Mouse (Mus musculus) urinary bladder, adult 18-20 months (tissue): ENCODE data around the gene Nckap1.
"Not testable (repeated sequence)": the region's sequence is repeated elsewhere in the genome, so short reads cannot be mapped to it uniquely, and the experiment has no call there.

ENCODE experiments used
- DNase-seq, 2 experiments: peaks; one replicate each; pipeline ENCODE4 v3.0.0; 2022; ENCODE audit warnings: low spot score in 2 of 2, mixed read lengths in 2 of 2

The Nckap1 gene

DNA sequence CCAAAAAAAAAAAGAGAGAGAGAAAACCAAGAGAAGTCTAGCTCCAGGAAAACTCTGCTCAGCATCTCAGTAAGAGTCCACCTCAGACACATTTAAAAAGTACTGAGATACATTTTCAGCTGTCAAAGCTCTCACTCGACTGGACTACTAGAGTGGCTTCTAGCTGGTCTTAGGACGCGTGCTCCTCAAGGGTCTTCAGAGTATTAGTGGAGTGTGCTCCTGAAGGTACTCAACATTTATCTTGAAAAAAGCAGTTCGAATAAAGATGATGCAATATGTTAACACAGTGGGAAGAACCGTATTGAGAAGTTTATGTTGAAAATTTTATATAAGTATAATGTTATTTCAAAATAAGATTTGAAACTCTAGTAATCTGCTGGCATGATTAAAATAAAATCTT is 20.4 kb downstream of the Nckap1 start:
- DNase-seq, result no peak

DNA sequence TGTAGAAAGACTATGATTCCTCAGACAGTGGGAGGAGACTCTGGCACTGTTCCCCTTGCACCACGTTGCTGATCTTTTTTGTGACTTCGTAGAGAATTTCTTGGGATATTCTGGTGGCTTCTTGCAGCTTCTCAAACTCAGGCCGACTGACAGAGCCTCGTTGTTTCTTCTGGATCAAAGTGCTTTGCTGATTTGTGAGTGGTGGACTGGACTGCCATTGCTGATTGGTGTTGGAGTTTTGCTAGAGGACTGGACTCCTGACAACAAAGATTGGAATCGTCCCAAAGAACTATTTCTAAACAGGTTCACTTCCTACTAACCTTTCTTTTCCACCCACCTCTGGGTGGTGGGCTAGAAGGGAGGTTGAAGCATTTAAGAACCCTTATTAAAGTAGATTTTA is 21.5 kb downstream of the Nckap1 start:
- no peak for DNase-seq

DNA sequence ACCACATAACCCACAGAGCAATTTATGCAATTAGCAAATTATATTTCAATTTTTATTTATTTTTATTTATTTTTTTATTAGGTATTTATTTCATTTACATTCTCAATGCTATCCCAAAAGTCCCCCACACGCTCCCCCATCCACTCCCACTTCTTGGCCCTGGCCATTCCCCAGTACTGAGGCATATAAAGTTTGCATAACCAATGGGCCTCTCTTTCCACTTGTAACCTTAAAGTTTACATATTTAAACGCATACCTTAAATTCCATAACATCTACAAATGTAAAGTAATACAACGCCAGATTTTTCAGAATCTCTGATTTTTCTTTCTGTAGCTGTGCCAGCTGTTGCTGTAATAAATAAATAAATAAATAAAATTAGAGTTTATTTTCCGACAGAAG is 26.7 kb downstream of the Nckap1 start:
- DNase-seq, result no peak

DNA sequence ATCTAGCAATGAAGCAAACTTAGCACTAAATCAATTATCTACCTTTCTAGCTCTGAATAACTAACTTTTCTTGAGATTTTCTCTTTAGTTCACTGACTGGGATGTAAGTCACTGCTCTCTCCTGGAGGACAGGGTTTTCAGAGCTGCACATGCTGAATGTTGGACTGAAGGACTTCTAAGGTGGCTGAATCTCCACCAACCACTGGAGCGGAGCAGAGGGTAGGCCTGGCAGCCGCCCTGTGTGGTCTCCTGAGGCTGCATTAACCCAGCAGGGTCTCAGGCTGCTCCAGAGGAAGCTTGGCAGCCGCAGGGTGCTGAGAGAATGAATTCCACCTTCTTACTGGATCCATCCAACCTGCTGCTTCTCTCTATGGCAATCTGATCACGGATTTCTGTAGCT is 31.5 kb downstream of the Nckap1 start:
- DNase-seq, result no peak

DNA sequence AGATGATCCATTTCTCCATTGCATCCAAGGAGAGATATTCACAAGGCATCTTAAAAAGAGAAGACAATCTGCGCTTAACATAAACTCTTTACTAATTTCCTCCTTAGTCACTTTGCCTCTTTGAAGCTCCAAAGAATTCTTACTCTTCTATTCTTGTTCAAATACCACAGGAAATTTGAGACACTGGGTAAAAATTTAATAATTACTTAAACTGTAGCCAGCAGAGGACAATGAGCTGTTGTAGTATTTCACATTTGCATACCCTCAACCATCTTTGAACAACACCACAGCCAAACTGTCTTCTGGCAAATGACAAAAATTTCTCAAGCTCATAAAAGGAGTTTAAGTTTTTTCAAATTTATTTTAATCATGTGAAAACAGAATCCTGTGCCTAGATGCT is 33.3 kb downstream of the Nckap1 start:
- no peak for DNase-seq

DNA sequence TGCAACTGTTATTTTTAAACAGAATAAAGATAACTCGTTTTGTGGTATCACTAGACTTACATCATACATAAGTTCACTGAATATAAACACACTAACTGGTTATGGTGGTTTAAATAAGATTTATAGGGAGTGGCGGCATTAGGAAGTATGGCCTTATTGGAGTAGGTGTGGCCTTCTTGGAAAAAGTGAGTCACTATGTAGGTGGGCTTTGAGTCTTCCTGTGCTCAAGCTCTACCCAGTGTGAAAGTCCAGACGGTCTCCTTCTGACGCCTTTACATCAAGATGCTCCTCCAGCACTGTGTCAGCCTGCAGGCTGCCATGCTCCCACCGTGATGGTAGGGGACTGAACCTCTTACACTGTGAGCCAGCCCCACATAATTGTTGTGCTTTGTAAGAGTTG is 38.4 kb downstream of the Nckap1 start:
- no peak for DNase-seq

DNA sequence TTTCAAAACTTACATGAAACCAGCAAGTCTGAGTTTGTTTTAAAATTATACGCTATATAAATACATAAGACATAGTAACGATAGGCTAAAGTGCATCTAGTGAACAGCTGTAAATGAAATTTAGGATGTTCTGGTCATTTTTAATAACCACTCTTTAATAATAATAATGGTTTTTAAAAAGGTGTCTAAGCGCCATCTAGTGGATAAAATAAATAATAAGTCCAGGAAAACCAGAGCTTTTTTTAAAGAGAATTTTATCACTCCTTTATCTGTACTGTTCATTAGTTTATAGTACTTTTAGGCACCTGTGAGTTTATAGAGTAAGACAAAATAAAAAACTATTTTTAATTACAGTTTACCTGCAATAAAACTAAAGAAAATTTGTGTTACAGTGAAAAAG is 44.0 kb downstream of the Nckap1 start:
- no peak for DNase-seq

DNA sequence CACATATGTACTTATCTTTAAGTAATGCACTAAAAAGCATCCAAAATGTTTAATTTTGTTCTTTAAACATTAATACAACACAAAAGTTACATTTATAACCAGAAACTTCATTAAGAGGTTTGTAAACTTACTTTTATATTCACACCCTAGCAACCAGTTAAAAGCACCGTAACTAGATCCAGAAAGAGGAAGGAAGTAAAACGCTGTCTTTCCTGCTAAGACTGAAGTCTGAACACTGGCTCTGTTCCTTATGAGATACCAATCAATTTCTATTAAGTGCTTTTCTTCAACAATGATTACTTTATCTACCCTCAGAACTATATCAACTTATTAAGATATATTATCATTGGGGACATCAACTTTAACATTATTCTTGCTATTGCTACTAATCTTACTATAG is 44.6 kb downstream of the Nckap1 start:
- DNase-seq, result no peak

DNA sequence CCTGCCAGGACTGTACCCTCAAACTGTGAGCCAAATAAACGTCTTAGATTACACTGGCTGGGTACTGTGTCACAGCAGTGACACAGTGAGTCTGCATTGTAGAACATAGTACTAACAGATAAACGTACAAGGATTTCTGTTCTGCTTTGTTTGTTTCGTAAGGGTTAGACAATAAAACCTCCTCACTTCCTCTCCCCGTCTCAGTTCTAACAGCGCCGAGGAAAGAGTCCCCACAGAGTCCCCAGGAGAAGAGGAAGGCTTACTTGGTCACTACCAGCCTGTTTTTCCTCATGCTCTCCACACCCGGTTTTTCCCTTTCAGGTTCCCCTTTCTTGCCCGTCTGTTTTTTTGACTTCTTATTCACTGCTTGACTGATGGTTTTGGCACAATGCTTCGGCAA is 56.9 kb downstream of the Nckap1 start:
- DNase-seq, result no peak

DNA sequence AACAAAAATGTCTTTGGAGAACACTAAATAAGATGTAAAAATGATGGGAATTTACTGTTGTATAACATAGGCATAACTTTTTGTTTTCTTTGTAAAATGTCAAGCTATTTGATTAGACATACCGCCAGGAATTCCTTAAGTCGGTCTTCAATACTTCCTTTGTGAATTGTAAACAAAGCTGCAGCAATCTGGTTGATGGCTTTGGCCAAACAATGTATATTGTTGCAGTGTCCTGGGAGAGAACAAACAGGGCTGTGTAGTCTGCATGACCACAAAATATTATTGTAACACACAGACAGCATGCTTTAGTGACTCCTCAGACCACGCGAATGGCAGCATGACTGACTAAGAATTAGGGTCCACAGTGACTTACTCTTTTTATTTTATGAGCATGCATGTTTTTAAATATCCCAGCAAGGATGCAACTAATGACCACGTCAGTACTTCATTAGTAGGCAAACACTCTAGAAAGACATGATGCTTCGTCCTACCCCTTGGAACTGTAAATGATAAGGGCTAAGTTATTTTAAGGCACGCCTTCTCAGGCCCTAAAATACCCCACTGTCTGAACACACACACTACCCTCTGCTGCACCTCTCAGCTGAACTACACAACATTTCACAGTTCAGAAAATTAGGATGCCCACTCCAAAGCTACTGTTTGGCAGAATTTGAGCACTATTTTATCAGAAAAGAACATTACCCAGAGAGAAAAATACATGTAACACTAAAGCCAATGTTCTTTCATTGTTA is 75.0 kb downstream of the Nckap1 start:
- DNase-seq, result no peak

DNA sequence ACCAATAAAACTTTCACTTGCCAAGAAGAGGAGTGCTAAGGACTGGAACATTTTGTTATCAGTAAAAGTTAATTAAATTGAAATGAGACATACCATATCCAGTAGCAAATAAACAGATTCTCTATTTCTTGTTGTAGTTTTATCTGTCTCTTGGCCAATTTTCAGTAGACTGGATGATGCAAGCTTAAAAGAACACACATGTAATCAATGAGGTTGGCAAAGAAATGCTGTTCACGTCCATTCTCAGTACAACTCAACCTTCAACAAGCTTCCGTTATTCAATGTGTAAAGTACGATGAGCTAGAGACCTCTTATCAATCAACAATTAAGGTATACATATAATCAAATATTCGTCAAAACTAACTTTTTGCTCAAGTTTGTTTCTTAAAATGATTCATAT is 79.0 kb downstream of the Nckap1 start:
- no peak for DNase-seq

DNA sequence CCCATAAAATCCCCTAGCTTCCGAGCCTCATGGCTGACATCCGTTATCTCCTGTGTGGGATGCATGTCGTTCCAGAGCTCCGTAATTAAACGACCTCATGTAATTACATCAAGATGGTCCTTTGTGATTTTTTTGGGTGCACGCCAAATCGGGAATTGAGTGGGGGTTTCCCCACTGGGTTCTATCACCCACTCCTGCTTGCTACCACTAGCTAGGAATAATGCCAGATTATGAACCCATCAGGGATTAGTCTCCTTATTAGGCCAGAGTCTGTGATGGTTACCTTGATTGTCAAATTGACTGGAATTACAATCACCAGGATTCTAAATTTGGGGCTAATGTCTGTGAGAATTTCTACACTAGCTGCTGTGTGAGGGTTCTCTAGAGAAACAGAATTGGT is 85.9 kb downstream of the Nckap1 start:
- DNase-seq, result not testable (repeated sequence)

DNA sequence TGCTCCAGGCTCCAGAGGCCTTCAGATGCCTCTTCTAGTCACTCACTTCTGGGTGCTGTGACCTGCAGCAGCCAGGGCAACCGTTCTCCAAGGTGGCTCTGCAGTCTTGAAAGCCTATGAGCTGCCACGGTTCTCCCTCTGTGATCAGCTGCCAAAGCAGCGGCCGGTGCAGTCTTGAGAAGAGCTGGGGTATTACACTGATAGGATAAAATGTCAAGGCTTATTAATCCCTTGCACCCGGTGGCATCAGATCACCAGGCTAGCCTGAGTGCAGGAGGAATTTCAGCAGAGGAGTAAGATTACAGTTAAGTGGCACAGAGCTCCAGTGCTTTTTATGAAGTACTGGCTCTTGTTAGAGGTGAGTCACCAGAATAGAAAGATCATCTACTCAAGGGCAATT is 94.3 kb downstream of the Nckap1 start:
- DNase-seq, result no peak

DNA sequence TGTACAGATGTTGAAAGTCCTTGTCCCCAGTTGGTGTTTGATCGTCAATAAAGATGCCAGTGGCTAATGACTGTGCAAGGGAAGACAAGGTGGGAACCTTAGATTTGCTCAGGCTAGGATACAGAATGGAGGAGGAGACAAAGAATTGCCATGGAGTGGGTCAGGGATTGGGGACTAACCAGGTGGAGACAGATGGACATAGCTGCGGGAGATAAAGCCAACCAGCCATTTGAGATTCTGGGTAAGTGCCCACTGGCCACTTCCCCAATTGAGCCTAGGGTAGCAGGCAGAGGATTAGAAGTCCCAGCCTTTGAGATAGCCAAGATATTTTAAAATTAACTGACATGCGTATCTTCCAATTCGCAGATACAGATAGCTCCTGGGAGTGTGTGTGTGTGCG is 96.2 kb downstream of the Nckap1 start:
- no peak for DNase-seq

DNA sequence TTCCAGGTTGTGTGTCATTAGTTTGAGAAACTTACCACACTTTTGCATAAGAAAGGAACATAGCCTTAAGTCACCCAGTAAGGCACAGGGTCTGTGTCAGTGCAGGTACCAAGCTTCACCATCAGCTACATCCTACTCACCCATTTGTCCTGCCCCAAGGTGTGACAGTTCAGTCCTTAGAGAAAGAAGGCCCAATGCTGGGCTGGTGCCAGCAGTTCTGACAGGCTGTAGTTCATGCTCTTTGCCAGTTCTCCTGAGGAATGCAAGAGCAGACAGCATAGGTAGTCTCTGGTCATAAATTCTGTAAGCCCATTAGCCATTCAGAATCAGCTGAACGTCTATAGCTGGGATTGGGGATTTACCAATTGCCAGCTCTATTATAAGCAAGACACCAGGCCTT is 105.3 kb downstream of the Nckap1 start:
- DNase-seq, result no peak

DNA sequence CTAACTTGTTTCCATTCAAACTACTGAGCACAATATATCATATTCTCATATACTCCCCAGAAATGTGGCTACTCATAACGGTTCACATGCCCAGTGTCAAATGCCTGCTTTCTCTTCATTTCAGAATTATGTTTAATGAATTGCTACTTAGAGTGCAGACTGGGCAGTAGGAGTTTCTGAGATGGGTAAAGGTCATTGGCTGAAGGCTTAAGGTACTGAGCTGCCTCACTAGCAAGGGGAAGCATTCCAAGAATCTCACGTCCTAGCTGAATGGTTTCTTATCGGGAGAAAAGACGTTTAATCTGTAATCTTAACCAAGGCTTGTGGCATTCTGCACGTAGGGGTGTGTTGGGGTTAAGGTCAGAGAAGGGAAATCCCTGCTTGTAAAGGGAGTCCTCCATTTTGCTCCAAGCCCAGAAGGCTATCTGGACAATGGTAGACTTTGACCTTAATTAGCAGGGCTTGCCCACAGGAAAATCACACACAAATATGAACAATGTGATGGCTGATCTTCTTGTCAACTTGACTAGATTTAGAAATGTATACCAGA is 106.9 kb downstream of the Nckap1 start:
- no peak for DNase-seq

DNA sequence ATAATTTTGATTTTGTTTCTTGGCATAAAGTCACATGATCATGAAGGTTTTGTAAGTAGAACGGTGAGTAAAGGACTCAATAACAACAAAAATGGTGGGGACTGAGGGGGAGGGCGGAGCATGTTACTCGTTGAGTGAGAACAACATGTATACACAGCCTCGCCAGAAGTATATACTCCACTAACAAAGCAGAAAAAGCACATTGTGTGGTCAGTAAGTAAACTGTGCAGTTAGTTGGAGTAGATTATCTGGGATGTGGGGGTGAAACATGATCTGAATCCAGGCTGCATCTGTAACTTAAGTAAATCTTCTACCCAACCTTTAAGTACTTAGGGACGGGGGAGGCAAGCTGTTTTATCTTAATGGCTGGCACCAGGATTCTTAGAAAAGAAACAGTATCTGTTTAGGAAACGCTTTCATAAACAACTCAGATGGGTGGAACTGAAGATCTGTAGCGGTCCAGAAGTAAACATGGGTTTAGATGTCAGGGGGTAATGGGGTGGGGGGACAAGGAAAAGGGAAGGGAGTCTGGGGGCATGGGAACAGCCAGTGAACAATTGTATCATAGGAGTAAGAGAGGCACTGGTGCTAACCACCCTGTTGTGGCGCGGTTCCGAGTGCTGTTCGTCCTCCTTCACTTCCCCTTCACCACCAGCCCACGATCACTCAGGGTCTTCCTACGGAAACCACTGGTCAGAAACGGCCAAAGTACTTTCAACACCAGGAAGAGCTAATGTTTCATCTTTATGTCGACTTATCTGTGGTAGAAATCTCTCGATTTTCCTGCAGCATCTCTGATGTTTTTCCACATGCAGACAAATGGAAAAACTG is 115.0 kb downstream of the Nckap1 start:
- DNase-seq, result no peak

DNA sequence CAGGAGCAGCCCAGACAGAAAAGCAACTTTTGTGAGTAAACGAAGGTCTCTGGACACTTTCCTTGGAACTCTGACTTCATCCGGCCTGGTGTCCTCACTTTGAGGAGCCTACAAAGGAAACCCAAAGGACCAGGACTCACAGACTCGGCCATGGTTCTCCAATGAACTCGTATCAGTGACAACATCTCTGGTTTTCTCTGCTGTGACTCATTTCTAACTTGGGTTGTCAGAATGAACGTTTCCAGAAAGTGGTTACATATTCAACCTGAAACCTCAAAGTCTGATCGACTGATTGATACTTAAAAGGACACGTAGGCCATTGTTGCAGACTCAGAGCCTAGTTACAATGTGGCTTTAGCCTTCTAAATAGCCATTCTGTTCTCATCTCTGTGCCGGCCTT is 119.4 kb downstream of the Nckap1 start:
- no peak for DNase-seq
